Comparison of ENCODE assay signal across 13 mouse cellular contexts in the genomic region with DNA sequence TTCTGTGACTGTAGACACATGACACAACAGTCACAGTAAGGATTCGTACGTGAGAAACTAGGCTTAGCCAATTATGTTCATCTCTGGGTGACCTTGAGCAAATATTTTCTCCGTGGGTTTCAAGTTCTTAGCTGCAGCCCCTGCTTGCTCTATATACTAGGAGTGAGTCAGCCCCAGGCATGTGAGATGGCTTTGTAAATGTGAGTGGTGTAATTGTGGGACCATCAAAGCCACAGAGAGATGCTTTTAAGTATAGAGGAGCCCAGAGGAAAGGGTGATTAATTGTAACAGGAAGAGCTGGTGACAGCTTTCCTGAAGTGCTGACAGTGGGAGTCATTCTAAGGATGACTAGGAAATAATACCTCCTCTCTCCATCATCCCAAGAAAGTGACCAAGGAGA.
A peak's percentile ranks its signal among the peaks of the same experiment; 100 is the strongest.
DNase-seq lines count a peak whose midpoint lies in the region; ATAC-seq lines count a peak whose summit lies in the region.
"Had no signal": no experiment of that assay in that cellular context is flagged by ENCODE, and none has a peak within 500 bp of the region (broad histone marks: within the 10 kb centered on the region; RNA-seq: fewer than 3 reads in every experiment).

No protein-coding gene starts in this region.

- 53% methylated on average over 3 of the region's 3 CpGs for WGBS in hindbrain, embryonic 12.5 days
- 77% methylated on average over 3 of the region's 3 CpGs for WGBS in hindbrain, embryonic 10.5 days
- 83% methylated on average over 3 of the region's 3 CpGs for WGBS in forebrain, embryonic 10.5 days
- 40% methylated on average over 3 of the region's 3 CpGs for WGBS in midbrain, embryonic 14.5 days

- H3K4me1 ChIP-seq in hindbrain, embryonic 12.5 days = peaks cover 26% of the 10 kb centered on the region
- H3K4me1 ChIP-seq in hindbrain, embryonic 10.5 days (replicated peaks) = peaks cover 21% of the 10 kb centered on the region
- peaks cover 12% of the 10 kb centered on the region for H3K4me1 ChIP-seq in forebrain, embryonic 10.5 days
- peaks cover 29% of the 10 kb centered on the region for H3K4me1 ChIP-seq in midbrain, embryonic 14.5 days (ENCODE audit: control insufficient read depth, insufficient read depth, low read length)
- H3K4me1 ChIP-seq: liver, embryonic 13.5 days had no signal

- H3K36me3 ChIP-seq in hindbrain, embryonic 12.5 days = no peaks in the 10 kb centered on the region
- peaks cover 38% of the 10 kb centered on the region for H3K36me3 ChIP-seq in hindbrain, embryonic 10.5 days
- peaks cover 45% of the 10 kb centered on the region for H3K36me3 ChIP-seq in forebrain, embryonic 10.5 days (replicated peaks)
- H3K36me3 ChIP-seq in midbrain, embryonic 14.5 days (ENCODE audit: control insufficient read depth, insufficient read depth, low read length) = 0 out of 2 replicates have a peak, but pooled peaks cover 4% of the 10 kb centered on the region
- H3K36me3 ChIP-seq: liver, embryonic 13.5 days had no signal

- no peak overlapping the region for H3K4me2 ChIP-seq in hindbrain, embryonic 12.5 days (replicated peaks)
- no peak overlapping the region for H3K4me2 ChIP-seq in midbrain, embryonic 14.5 days (ENCODE audit: low read length)
- H3K4me2 ChIP-seq: liver, embryonic 13.5 days had no signal

- no peak for DNase-seq in hindbrain, embryonic 10.5 days (ENCODE audit: low spot score)
- DNase-seq in 3T3-L1 (ENCODE audit: low read depth, low spot score) = peak; percentile 63
- DNase-seq in forebrain, embryonic 10.5 days (ENCODE audit: extremely low spot score, low spot score) = no peak
- DNase-seq in midbrain, embryonic 14.5 days = peak; percentile 52
- DNase-seq in frontal cortex, postnatal 14 days (ENCODE audit: low spot score in 2 of 2) = no peak
- DNase-seq in T-cell, adult 2 months (ENCODE audit: low spot score) = no peak
- no peak for DNase-seq in adrenal gland, adult 8-10 months
- DNase-seq: cerebellum, adult 9-10 months; liver, embryonic 13.5 days; thymus, postnatal 4 days had no signal

- H3K9me3 ChIP-seq in hindbrain, embryonic 12.5 days (replicated peaks) = 0 out of 2 replicates have a peak, but pooled peaks cover 2% of the 10 kb centered on the region
- H3K9me3 ChIP-seq in hindbrain, embryonic 10.5 days = 0 out of 2 replicates have a peak, but pooled peaks cover 2% of the 10 kb centered on the region
- no peaks in the 10 kb centered on the region for H3K9me3 ChIP-seq in forebrain, embryonic 10.5 days
- 0 out of 2 replicates have a peak, but pooled peaks cover 2% of the 10 kb centered on the region for H3K9me3 ChIP-seq in midbrain, embryonic 14.5 days (ENCODE audit: control insufficient read depth, low read length)
- H3K9me3 ChIP-seq: liver, embryonic 13.5 days had no signal

- peak; percentile 23; the same call in 1 of the 2 replicates for ATAC-seq in hindbrain, embryonic 12.5 days (ENCODE audit: low FRiP score)
- ATAC-seq in midbrain, embryonic 14.5 days (ENCODE audit: low FRiP score, low TSS enrichment) = peak; percentile 28; the same call in 1 of the 2 replicates

- H3K9ac ChIP-seq in hindbrain, embryonic 12.5 days = no peak overlapping the region
- no peak overlapping the region for H3K9ac ChIP-seq in midbrain, embryonic 14.5 days (replicated peaks; ENCODE audit: low read length)
- H3K9ac ChIP-seq: liver, embryonic 13.5 days had no signal

- H3K27ac ChIP-seq in hindbrain, embryonic 12.5 days = peak overlapping the region; percentile 69
- H3K27ac ChIP-seq in hindbrain, embryonic 10.5 days = no peak overlapping the region; the same call in 1 of the 2 replicates
- H3K27ac ChIP-seq in forebrain, embryonic 10.5 days = peak overlapping the region; percentile 31; the same call in 1 of the 2 replicates
- peak overlapping the region; percentile 71; the same call in 1 of the 2 replicates for H3K27ac ChIP-seq in midbrain, embryonic 14.5 days (replicated peaks; ENCODE audit: low read depth, low read length)
- H3K27ac ChIP-seq: liver, embryonic 13.5 days had no signal

- H3K27me3 ChIP-seq in hindbrain, embryonic 12.5 days = no peaks in the 10 kb centered on the region
- H3K27me3 ChIP-seq in hindbrain, embryonic 10.5 days (ENCODE audit: insufficient read depth, poor library complexity, severe bottlenecking) = no peaks in the 10 kb centered on the region
- no peaks in the 10 kb centered on the region for H3K27me3 ChIP-seq in forebrain, embryonic 10.5 days (ENCODE audit: poor library complexity, severe bottlenecking)
- H3K27me3 ChIP-seq in midbrain, embryonic 14.5 days (ENCODE audit: control insufficient read depth, insufficient read depth, low read length) = no peaks in the 10 kb centered on the region
- H3K27me3 ChIP-seq: CH12.LX; liver, embryonic 13.5 days; megakaryocyte, embryonic 14.5 days had no signal

- H3K4me3 ChIP-seq in hindbrain, embryonic 12.5 days = no peak overlapping the region
- H3K4me3 ChIP-seq in hindbrain, embryonic 10.5 days = no peak overlapping the region
- H3K4me3 ChIP-seq in forebrain, embryonic 10.5 days = no peak overlapping the region
- H3K4me3 ChIP-seq in midbrain, embryonic 14.5 days (replicated peaks; ENCODE audit: low read depth, low read length) = no peak overlapping the region
- H3K4me3 ChIP-seq: liver, embryonic 13.5 days; megakaryocyte, embryonic 14.5 days had no signal

Comparison
In these comparisons a context has a peak if more than half of its experiments do, and no peak if none do; other contexts are left out.
1. DNase-seq: peak in 3T3-L1 (single experiment) and midbrain, embryonic 14.5 days (single experiment); none in hindbrain, embryonic 10.5 days (single experiment), forebrain, embryonic 10.5 days (single experiment), frontal cortex, postnatal 14 days (0 of 2), T-cell, adult 2 months (single experiment) and adrenal gland, adult 8-10 months (single experiment).